Mouse (Mus musculus) brown adipose tissue, adult 24 weeks (tissue): ENCODE data around the gene Pax2. TPM values are rescaled to one million over a fixed set of nuclear protein-coding genes. Genes with fewer than 3 reads are reported as not detected.
"Not testable (repeated sequence)": the region's sequence is repeated elsewhere in the genome, so short reads cannot be mapped to it uniquely, and the experiment has no call there.

Source experiments
- H3K27ac ChIP-seq: fragments of 200-500 bp; replicated peaks from 2 replicates; pipeline ENCODE4 v1.5.1; 2012; ENCODE audit warnings: low read depth, mild to moderate bottlenecking, low read length
- H3K4me1 ChIP-seq: fragments of 200-500 bp; 2 replicates; pipeline ENCODE4 v1.6.1; 2012; ENCODE audit warnings: low read length, mixed read lengths; ENCODE audit not compliant: control insufficient read depth, insufficient read depth, insufficient read length
- H3K4me3 ChIP-seq: fragments of 200-500 bp; 2 replicates; pipeline ENCODE4 v1.5.1; 2012; ENCODE audit warnings: low read depth, mild to moderate bottlenecking, low read length, moderate library complexity; ENCODE audit not compliant: insufficient read depth
- polyA plus RNA-seq: library from polyadenylated mRNA; stranded (reverse); fragments of >200 nt; gene quantifications from 2 replicates; pipeline ENCODE4 v1.2.4, GENCODE M21; 2012; ENCODE audit not compliant: missing spikeins, insufficient read depth, insufficient read length

Pax2 gene
- polyA plus RNA-seq, 1 experiment = not detected

- no peak overlapping the region for H3K27ac ChIP-seq
- peaks cover 6% of the 10 kb centered on the region for H3K4me1 ChIP-seq
- no peak overlapping the region for H3K4me3 ChIP-seq
These were observed 77.5 kb downstream of the Pax2 start for GRCm38 (mm10) chr19:44833391-44833790.

- Histone ChIP-seq H3K4me3 (no peak overlapping the region), H3K27ac (no peak overlapping the region), H3K4me1 (peaks cover 6% of the 10 kb centered on the region)
These were observed 78.6 kb downstream of the Pax2 start for GRCm38 (mm10) chr19:44834218-44835041.

GRCm38 (mm10) chr19:44835042-44835930, 79.4 kb downstream of the Pax2 start:
- Histone ChIP-seq H3K4me3 (0 out of 2 replicates have a peak overlapping the region, but pooled peaks have one; percentile 14), H3K27ac (no peak overlapping the region), H3K4me1 (peaks cover 6% of the 10 kb centered on the region)

GRCm38 (mm10) chr19:44835931-44836861, 80.4 kb downstream of the Pax2 start:
- no peak overlapping the region for H3K27ac ChIP-seq
- peaks cover 6% of the 10 kb centered on the region for H3K4me1 ChIP-seq
- H3K4me3 ChIP-seq = peak overlapping the region; percentile 33

DNA sequence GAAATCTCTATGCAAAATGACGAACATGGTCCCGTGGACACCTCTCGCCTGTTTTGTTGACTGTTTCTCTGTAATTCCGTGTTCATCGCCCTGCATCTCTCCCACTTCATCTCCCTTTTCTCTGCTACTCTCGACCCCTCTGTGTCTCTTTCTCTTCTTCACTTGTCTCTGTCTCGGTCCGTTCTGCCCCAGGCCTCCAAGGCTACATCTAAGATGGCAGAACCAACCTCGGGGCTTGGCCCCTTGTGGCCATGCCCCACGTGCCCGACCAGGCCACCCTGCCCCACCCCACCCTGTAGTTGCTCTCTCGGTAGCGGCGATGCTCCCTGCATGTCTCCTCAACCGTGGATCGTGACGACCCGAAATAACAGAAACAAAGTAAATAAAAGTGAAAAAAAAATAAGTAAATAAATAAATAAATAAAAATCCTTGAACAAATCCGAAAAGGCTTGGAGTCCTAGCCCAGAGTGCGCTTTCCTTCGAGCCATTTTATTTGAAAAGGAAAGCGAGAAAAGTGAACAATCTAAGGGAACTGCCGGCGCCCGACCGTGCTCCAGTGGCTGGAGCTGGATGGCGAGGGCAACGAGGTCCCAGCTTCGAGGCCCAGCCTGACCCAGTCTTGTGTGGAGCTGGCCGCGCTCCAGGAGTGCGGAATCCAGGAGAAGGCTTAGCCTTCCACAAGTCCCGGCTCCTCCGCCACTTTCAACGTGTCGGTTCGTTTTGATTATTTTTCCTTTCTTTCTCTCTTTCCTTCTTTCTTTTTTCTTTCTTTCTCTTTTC, 81.8 kb downstream of the Pax2 start:
- H3K4me3 ChIP-seq = 0 out of 2 replicates have a peak overlapping the region, but pooled peaks have one; percentile 29
- no peak overlapping the region for H3K27ac ChIP-seq
- peaks cover 6% of the 10 kb centered on the region for H3K4me1 ChIP-seq

GRCm38 (mm10) chr19:44838321-44838720, 82.5 kb downstream of the Pax2 start:
- no peak overlapping the region; the same call in 1 of the 2 replicates for H3K4me3 ChIP-seq
- H3K27ac ChIP-seq = no peak overlapping the region
- peaks cover 6% of the 10 kb centered on the region for H3K4me1 ChIP-seq

- H3K27ac ChIP-seq, H3K4me3 ChIP-seq: not testable (repeated sequence)
These were observed 86.8 kb downstream of the Pax2 start for GRCm38 (mm10) chr19:44842661-44843060.

GRCm38 (mm10) chr19:44849465-44849864, 93.6 kb downstream of the Pax2 start:
- no peak overlapping the region for H3K27ac ChIP-seq
- no peaks in the 10 kb centered on the region for H3K4me1 ChIP-seq
- H3K4me3 ChIP-seq = no peak overlapping the region

More at GRCm38 (mm10) chr19:44842661-44843060, 86.8 kb downstream of the Pax2 start:
- not testable (repeated sequence) for H3K4me1 ChIP-seq

GRCm38 (mm10) chr19:44858671-44859070, 102.8 kb downstream of the Pax2 start:
- Histone ChIP-seq H3K4me3 (no peak overlapping the region), H3K4me1 (no peaks in the 10 kb centered on the region), H3K27ac (no peak overlapping the region)

DNA sequence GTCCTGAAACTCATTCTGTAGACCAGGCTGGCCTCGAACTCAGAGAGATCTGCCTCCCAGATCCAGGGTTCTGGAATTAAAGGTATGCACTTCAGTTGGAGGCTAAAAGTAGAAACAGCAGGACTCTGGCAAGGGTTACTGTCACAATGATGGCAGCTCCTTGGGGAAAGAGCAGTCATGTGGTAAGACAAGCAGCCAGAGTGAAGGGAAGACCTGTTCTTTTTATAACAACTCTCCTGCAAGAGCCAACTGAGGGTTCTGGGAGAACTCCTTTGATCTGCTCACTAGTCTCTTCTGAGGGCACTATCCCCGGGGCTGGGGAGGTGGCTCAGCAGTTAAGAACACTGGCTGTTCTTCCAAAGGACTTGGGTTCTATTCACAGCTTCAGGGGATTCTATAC, 112.9 kb downstream of the Pax2 start:
- Histone ChIP-seq H3K4me3 (no peak overlapping the region), H3K27ac (no peak overlapping the region), H3K4me1 (no peaks in the 10 kb centered on the region)

GRCm38 (mm10) chr19:44874186-44874898, 118.5 kb downstream of the Pax2 start:
- no peak overlapping the region for H3K4me3 ChIP-seq
- H3K27ac ChIP-seq = no peak overlapping the region
- H3K4me1 ChIP-seq = no peaks in the 10 kb centered on the region

DNA sequence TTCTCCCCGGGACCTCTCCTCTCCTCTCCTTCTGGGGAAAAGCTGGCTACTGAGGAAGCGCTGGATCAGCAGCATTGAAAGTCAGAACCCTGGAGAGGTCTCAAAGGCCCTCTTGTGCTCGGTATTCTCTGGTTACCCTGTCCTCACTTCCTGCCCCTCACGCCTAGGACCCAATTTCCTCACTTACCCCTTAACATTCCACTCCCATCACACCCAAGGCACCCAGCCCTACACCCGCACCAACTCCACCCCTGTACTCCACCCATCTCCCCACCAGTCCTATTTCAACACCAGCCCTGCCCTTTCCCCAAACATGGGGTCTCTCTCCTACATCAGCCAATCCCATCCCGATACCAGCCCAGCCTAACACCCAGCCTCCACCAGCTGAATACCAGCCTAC, 119.1 kb downstream of the Pax2 start:
- Histone ChIP-seq H3K27ac (no peak overlapping the region), H3K4me1 (no peaks in the 10 kb centered on the region), H3K4me3 (no peak overlapping the region)

DNA sequence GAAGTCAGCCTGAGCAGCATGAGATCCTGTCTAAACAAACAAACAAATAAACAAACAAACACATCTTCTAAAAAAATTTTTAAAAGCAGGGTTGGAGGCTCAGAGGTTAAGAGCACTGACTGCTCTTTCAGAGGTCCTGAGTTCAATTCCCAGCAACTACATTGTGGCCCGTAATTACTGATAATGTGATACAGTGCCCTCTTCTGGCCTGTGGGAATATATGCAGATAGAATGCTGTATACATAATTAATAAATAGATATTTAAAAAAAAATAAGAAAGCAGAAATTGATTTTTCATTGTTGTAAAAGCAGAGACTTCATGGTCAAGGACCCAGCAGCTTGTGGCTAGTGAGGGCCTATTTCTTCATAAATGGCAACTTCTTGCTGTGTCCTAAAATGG, 119.9 kb downstream of the Pax2 start:
- Histone ChIP-seq H3K4me1 (no peaks in the 10 kb centered on the region), H3K4me3 (no peak overlapping the region), H3K27ac (no peak overlapping the region)
